Mouse (Mus musculus) lung, postnatal 36 days (tissue): ENCODE data around the gene Oosp3.

ENCODE experiments used
- DNase-seq: peaks from one replicate; pipeline ENCODE4 v3.0.0; 2022; ENCODE audit warnings: mixed read lengths

The Oosp3 gene

DNA sequence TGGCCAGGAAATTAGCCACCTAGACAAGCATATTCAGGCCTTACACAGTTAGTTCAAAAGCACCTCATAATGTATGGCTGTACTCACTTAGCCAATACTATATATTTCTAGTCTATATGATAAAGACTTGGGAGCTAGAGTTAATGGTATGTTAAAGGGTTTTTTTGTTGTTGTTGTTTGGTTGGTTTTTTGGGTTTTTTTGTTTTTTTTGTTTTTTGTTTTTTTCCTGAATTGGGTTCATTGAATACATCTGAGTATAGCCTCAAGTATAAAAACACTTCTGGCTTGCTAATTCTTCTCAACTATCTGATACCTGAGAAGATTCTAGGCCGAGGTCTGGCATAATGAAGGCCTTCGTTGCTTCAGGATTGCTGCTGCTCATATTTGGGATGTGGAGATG lies at the start of gene Oosp3:
TSS of gene Oosp3 (plus strand) at position 301 of the 400 bp plus-strand sequence.
- DNase-seq, result no peak

DNA sequence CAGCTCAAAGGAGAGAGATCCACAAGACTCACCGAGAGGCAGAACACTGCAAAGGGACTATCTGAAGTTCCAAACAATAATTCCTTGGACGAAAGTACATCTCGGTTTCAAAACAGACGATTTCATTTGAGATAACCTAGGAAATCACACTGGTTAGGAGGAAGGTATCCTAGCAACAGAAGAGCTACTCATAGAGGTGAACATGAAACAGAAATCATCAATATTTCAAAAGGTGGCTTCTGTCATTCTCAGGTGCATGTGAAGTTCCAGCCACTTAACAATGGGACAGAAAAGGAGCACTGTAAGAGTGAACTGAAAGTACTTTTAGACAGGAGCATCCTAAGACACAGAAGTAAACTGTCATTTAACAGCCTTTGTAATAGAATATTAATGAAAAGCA lies 47.3 kb upstream of the Oosp3 start:
- DNase-seq, result no peak

DNA sequence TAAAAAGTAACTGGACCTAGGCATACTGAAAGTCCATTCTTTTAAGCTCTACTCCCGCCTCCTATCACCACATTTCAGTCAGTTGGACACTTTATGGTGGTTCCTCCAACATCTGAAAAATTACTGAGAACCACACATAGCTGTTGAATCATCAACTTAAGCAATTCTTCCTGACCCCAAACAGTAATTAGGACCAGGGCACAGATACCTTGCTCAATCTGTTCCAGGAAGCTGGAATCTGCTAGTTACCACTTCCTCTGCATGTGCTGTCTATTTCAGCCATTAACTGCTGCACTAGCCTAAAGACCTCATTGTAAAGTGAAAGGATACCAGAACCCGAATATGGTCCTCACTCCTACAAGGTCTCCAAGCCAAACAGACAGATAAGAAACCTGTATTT lies 37.7 kb upstream of the Oosp3 start:
- peak; percentile 29 for DNase-seq

DNA sequence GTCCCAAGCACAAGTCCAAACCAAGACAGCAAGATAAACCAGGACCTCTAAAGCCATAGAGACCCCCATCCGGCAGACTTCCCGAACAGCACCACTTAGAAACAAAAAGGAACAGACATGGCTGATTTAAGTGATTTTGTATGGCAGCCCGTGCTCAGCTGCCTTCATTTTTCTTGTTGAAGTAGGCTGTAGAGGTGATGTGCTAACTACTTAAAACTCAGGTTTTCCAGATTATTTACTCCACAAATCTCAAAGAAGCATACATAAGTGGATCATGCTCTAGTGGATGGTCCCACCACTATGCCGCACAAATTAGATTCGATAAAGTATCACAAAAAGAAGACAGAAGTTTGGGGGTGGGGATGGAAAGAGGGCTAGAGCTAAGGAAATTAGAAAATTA lies 36.4 kb upstream of the Oosp3 start, which contains the start of gene Oosp2:
TSS of gene Oosp2 (minus strand) at position 101 of the 400 bp plus-strand sequence.
- DNase-seq, result no peak

GRCm38 (mm10) chr19:11661562-11661961 lies 35.3 kb upstream of the Oosp3 start:
- DNase-seq, result no peak

GRCm38 (mm10) chr19:11690839-11691238 lies 6.0 kb upstream of the Oosp3 start, which contains the start of gene Oosp1:
Gene Oosp1 (minus strand): TSS chr19:11691150.
- peak; percentile 2 for DNase-seq

- DNase-seq, result no peak
Measured at GRCm38 (mm10) chr19:11691454-11691853, 5.4 kb upstream of the Oosp3 start.

GRCm38 (mm10) chr19:11698342-11698741 lies 1.5 kb downstream of the Oosp3 start:
- DNase-seq, result peak; percentile 1

DNA sequence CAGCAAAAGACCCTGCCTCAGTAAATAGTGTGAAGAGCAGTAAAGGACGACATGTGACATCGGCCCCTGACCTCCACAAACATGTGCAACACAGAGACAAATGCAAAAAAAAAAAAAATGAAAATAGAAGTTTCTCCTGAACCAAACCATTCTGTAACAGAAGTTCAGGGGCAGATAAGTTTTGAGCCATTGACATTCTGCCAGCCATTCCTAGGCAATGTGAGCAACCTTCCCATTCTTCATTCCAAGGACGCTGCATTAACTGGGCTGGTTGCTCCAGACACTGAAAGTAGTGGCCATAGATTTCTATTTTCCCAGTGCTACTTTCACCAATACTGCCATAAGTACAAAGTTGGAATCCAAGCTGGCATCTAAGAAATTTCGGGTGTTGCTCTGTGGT lies 15.6 kb downstream of the Oosp3 start:
- DNase-seq, result no peak

- peak; percentile 2 for DNase-seq
Measured at GRCm38 (mm10) chr19:11720071-11720470, 23.2 kb downstream of the Oosp3 start.

DNA sequence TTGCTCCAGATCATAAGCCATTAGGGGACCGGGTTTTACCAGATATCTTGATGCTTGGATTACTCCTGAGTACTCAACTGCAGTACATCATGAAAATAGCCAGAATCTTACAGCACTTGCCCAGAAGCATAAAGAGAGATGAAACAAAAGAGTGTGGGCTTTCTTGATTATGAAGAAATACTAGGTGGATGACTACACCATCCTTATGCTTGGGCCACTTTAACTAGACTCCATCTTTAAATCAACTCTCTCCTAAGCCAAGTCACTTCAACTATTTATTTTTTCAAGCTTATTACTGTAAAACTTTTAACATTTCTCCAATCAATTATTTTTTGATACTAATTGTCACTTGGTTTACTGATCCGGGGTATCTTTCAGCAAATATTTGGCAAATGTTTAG lies 27.0 kb downstream of the Oosp3 start:
- no peak for DNase-seq

DNA sequence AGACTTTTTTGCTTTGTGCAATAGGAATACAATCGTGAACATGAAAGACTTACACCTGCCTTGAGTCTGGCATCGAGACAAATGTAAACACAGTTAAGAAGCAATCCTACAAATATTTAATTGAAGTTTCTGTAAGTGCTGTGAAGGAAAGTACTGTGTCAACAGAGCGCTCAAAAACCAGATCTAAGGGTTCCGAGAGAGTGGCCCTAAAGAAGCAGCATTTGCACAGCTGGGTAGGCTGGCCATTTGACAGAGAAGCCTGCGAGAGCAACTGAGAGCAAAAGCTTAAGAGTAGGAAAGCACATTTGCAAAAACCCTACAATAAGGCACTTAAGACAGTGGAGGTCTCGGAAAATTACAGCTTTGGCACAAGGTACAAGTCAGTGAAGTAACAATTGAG lies 27.4 kb downstream of the Oosp3 start:
- peak; percentile 68 for DNase-seq

DNA sequence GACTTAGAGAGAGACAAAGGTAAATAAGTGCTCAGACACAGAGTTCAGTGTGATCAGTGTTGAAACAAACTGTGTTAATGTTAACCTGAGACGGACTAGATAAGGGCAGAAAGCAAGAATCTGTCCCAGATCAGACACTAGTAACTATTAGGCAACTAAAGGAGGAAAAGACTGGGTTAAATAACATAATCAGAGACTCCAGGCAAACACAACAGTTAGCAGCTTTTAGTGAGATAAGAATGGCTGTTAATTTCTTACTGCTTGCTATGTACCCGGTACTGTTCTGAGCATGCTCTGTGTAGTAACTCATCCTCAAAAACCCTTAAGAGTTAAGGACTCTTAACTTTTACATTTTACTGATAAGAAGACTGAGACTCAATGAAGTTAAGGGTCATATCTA lies 29.1 kb downstream of the Oosp3 start:
- no peak for DNase-seq

DNA sequence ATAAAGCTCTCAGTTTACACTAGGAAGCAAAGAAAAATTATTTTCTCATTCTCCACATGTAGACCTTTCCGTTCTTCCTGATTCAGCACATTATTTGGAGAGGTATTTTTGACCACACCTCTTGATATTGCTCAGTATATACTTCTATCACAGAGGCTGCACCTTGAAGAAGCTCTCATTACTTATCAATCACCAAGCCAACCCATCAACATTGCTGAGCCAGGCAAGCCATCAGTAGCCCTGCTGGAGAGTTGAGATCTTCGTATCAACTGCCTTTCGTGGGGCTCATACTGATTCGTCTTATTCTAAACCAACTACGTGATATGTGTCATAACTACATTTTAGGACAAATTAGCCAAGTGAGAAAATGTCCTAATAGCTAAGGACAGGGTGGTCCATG lies 30.4 kb downstream of the Oosp3 start:
- DNase-seq, result no peak

DNA sequence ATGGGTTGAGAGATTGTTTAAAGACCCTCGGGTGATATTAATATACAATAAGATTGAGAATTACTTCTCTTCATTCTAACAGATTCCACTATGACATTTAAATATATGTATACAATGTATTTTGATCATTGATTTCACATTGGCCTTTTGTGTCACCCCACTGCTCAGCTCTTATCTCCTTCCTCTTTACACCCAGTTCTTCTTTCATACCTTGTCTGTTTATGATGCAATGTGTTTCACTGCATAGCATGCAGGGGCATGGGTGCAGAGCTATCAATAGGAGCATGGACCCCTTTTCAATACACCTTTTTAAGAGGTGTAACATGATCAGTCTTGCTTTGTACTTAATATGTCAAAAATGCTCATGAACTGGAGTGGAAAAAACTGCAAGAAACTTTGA lies 33.4 kb downstream of the Oosp3 start:
- no peak for DNase-seq

GRCm38 (mm10) chr19:11736455-11736854 lies 39.6 kb downstream of the Oosp3 start:
- no peak for DNase-seq

GRCm38 (mm10) chr19:11745680-11746079 lies 48.8 kb downstream of the Oosp3 start:
- DNase-seq, result no peak

- DNase-seq, result no peak
Measured at GRCm38 (mm10) chr19:11747298-11747697, 50.4 kb downstream of the Oosp3 start, which contains the start of gene Gif. Gene Gif (plus strand): TSS chr19:11747554.
